Mouse (Mus musculus) hindbrain, embryonic 10.5 days (tissue): ENCODE measurements around the gene Lrrc74a. TPM values are rescaled to one million over a fixed set of nuclear protein-coding genes. Genes with fewer than 3 reads are reported as not detected.

Experiments used
- DNase-seq: peaks from one replicate; pipeline ENCODE4 v3.0.0-alpha.2; 2017; ENCODE audit warnings: low spot score
- H3K27ac ChIP-seq: fragments of 300-500 bp; sonication (generic); 2 replicates; pipeline ENCODE4 v1.5.1; 2016; ENCODE audit warnings: mild to moderate bottlenecking, moderate library complexity
- H3K27me3 ChIP-seq: fragments of 300-500 bp; sonication (generic); 2 replicates; pipeline ENCODE4 v1.6.1; 2016; ENCODE audit warnings: mild to moderate bottlenecking; ENCODE audit not compliant: poor library complexity, insufficient read depth, severe bottlenecking
- H3K36me3 ChIP-seq: fragments of 300-500 bp; sonication (generic); 2 replicates; pipeline ENCODE4 v1.6.1; 2016; ENCODE audit warnings: mild to moderate bottlenecking, moderate library complexity
- H3K4me1 ChIP-seq: fragments of 300-500 bp; sonication (generic); replicated peaks from 2 replicates; pipeline ENCODE4 v1.6.1; 2016; ENCODE audit warnings: mild to moderate bottlenecking
- H3K4me3 ChIP-seq: fragments of 300-500 bp; sonication (generic); 2 replicates; pipeline ENCODE4 v1.5.1; 2016; ENCODE audit warnings: mild to moderate bottlenecking, moderate library complexity
- H3K9me3 ChIP-seq: fragments of 300-500 bp; sonication (generic); 2 replicates; pipeline ENCODE4 v1.6.1; 2016; ENCODE audit warnings: mild to moderate bottlenecking, moderate library complexity
- WGBS: fragments of 180-500 bp; shearing (Covaris S2); methylation state at CpG from one replicate; pipeline ENCODE4 v1.1.7; 2016; 5-methylcytosine and 5-hydroxymethylcytosine counted together
- polyA plus RNA-seq: library from polyadenylated mRNA; unstranded; fragments of >200 nt; fragmentation: Nextera tagmentation; extraction: Ambion mirVana; gene quantifications from 2 replicates; pipeline ENCODE4 v1.2.1, GENCODE M21; 2016

Lrrc74a gene
- polyA plus RNA-seq = not detected in 2 replicates

DNA sequence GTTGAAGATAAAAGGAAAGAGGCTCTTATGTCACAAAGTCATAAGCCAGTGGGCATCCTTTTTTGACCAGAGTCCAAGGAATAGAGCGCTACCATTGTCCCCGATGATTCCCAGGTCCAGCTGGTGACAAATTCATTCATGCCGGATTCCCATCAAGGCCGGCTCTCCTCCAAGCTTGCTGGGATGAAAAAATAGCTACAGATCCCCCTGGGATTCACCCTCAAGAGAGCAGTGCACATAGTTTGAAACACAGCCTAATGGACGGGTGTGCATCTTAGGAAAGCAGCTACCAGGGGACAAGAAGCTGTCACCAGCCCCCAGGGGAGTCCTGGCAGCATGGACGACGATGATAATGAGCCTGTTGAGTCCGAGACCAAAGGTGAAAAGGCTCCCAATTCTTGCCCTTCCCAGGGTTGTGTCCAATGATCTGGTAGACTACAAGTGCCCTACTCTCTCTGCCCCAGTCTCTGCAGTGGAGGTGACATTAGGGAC, at the start of gene Lrrc74a:
Gene Lrrc74a, plus strand, starts transcription at position 51 of the 492 bp plus-strand sequence.
- H3K9me3 ChIP-seq = no peaks in the 10 kb centered on the region
- 86% methylated on average over 8 of the region's 8 CpGs for WGBS

DNA sequence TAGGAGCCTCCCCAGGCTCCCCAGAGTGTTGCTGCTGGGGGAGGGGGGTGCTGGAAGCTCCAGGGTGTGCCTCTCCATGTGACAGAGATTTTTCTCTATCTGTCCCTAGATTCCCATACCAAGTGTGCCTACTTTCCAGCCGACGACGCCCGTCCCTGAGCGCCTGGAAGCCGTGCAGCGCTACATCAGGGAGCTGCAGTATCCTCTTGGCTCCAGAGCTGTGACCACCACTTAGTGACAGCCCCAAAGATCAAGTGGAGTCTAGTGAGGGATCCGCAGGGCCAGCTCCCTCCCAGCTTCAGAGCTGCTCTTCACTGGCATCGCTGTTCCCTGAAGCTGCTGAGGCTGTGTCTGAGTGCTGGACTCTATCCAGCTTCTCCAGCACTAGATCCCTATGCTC, 48.9 kb upstream of the Lrrc74a start:
- Histone ChIP-seq H3K4me3 (no peak overlapping the region), H3K27me3 (no peaks in the 10 kb centered on the region), H3K9me3 (no peaks in the 10 kb centered on the region), H3K27ac (peak overlapping the region; percentile 56; the same call in 1 of the 2 replicates), H3K36me3 (peaks cover 79% of the 10 kb centered on the region), H3K4me1 (peaks cover 62% of the 10 kb centered on the region)
- DNase-seq = no peak
- WGBS = 74% methylated on average over 9 of the region's 9 CpGs

More for the DNA sequence above, at the start of gene Lrrc74a:
- no peaks in the 10 kb centered on the region for H3K27me3 ChIP-seq
- H3K36me3 ChIP-seq = no peaks in the 10 kb centered on the region
- DNase-seq = no peak
- no peak within 1 kb of the TSS for H3K4me3 ChIP-seq
- no peaks in the 10 kb centered on the region for H3K4me1 ChIP-seq
- no peak within 1 kb of the TSS for H3K27ac ChIP-seq

- WGBS = 61% methylated on average over 13 of the region's 13 CpGs
- no peaks in the 10 kb centered on the region for H3K27me3 ChIP-seq
- H3K4me1 ChIP-seq = peaks cover 50% of the 10 kb centered on the region
- DNase-seq = no peak
- H3K27ac ChIP-seq = no peak overlapping the region
- no peak overlapping the region for H3K4me3 ChIP-seq
- no peaks in the 10 kb centered on the region for H3K9me3 ChIP-seq
- peaks cover 92% of the 10 kb centered on the region for H3K36me3 ChIP-seq
Observed at GRCm38 (mm10) chr12:86686551-86687330, 47.4 kb upstream of the Lrrc74a start.

DNA sequence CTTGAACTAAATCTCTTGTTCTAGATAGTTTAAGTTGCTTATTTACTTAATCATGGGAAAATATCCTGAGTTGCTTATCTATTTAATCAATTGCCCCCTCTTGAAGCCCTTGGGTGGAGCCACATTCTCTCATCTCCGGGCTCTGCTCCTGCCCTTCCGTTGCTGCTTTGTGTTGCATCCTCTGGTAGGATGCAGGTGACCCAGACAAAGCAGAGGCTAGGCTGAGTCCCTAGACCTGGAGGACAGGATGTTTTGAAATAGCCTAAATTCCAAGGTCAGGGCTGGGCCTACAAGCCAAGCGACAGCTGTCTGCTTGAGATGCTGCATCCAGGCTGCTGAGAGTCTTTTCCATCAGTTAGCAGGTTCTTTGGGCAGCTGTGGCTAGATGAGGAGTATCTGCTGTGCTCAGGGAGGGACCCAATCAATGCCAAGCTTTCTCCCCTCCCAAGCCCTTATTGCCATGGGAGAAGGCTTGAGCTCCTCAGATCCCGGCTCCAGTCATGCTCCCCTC, 46.7 kb upstream of the Lrrc74a start:
- H3K27me3 ChIP-seq = no peaks in the 10 kb centered on the region
- no peaks in the 10 kb centered on the region for H3K9me3 ChIP-seq
- H3K27ac ChIP-seq = peak overlapping the region; percentile 59
- no peak for DNase-seq
- peaks cover 98% of the 10 kb centered on the region for H3K36me3 ChIP-seq
- WGBS = 83% methylated on average over 4 of the region's 4 CpGs
- H3K4me3 ChIP-seq = no peak overlapping the region
- peaks cover 42% of the 10 kb centered on the region for H3K4me1 ChIP-seq

DNA sequence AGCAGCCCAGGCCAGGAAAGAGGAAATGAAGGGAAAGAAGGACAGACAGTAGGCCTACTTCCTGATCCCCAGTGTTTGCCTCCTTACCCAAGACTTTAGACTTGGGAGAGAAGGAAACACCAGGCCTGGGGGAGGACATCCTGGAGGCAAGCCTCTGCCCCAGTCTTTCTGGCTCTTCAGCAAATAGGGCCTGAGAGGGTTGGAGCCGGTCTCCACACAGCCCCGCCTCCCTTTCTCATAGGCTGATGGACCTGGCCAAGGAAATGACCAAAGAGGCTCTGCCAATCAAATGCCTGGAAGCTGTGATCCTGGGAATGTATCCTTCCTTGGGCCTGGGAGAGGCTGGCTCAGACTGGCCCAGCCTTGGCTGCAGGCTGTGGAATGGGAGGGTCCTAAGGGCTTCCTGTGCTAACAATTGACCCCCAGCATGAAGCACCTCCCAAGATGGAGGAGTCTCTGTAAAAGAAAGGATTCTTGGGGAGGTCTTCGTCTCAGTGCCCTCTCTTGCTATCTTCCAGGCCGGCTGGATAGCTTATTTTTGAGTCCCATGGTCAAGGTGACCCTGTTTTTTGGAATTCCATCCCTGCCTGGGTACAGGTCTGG, 46.1 kb upstream of the Lrrc74a start:
- DNase-seq = no peak
- H3K36me3 ChIP-seq = peaks cover 98% of the 10 kb centered on the region
- no peaks in the 10 kb centered on the region for H3K9me3 ChIP-seq
- no peaks in the 10 kb centered on the region for H3K27me3 ChIP-seq
- 85% methylated on average over 4 of the region's 4 CpGs for WGBS
- peaks cover 36% of the 10 kb centered on the region for H3K4me1 ChIP-seq
- no peak overlapping the region for H3K4me3 ChIP-seq
- peak overlapping the region; percentile 59 for H3K27ac ChIP-seq

GRCm38 (mm10) chr12:86688917-86689316, 45.3 kb upstream of the Lrrc74a start:
- H3K36me3 ChIP-seq = peaks cover 95% of the 10 kb centered on the region
- 95% methylated on average over 27 of the region's 27 CpGs for WGBS
- peaks cover 29% of the 10 kb centered on the region for H3K4me1 ChIP-seq

DNA sequence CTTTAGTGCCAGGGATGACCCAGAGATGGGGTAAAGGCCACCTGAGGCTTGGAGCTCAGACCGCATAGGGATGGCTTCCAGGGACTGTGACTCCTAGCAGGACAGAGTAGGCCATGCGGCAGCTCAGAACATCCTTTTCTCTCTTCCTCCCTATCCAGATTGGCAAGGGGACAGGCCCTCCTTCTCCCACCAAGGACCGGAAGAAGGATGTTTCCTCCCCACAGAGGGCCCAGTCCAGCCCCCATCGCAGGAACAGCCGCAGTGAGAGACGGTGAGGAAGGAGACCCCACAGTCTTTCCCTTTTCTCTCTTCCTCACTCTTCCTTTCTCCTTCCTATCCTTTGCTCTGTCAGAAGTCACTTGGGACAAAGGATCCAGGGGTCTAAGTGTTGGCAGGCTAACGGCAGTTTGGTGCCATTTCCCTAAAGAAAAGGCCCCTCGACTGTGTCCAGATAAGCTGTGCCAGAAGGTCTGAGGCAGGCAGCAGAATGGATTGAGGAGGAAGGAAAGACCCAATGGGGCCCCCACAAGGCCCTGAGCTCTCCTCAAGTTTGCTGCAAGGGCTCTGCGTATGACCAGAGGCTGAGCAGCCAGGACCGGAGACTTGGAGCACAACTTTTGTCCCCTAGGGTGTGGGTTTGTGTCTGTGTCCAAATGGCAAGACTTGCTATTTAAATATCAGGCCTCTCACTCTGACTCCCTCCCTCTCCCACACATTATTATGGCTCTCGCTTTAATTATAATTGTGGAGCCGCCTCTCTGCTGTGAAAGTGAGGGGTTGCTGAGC, 43.3 kb upstream of the Lrrc74a start:
- WGBS = 91% methylated on average over 12 of the region's 12 CpGs
- Histone ChIP-seq H3K4me1 (peaks cover 34% of the 10 kb centered on the region), H3K36me3 (peaks cover 95% of the 10 kb centered on the region), H3K27ac (peak overlapping the region; percentile 41; the same call in 1 of the 2 replicates), H3K4me3 (no peak overlapping the region), H3K27me3 (no peaks in the 10 kb centered on the region), H3K9me3 (no peaks in the 10 kb centered on the region)
- DNase-seq = no peak

More at GRCm38 (mm10) chr12:86688917-86689316, 45.3 kb upstream of the Lrrc74a start:
- no peak overlapping the region for H3K27ac ChIP-seq
- H3K9me3 ChIP-seq = no peaks in the 10 kb centered on the region
- no peak for DNase-seq
- H3K27me3 ChIP-seq = no peaks in the 10 kb centered on the region
- H3K4me3 ChIP-seq = no peak overlapping the region

- peaks cover 94% of the 10 kb centered on the region for H3K36me3 ChIP-seq
Observed at GRCm38 (mm10) chr12:86692471-86693356, 41.5 kb upstream of the Lrrc74a start.

DNA sequence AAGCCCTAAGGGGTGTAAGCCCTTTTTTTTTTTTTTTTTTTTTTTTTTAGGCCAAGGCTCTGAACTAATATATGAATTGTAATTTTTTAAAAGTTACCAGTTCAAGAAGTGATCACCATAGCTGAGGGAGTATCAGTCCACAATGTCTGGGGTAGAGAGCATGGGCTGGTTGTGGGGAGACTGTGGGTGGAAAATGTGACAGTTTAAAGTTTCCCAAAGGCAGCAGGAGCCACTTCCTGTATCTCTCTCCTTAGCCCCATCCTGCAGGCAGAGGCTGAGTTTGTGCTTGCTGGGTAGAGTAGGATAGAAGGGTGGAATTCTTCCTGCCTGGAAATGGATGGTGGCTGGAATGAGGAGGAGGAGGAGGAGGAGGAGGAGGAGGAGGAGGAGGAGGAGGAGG, 40.8 kb upstream of the Lrrc74a start:
- peaks cover 87% of the 10 kb centered on the region for H3K36me3 ChIP-seq
- H3K4me3 ChIP-seq = no peak overlapping the region
- peaks cover 18% of the 10 kb centered on the region for H3K4me1 ChIP-seq
- H3K27ac ChIP-seq = no peak overlapping the region
- no peaks in the 10 kb centered on the region for H3K9me3 ChIP-seq
- DNase-seq = no peak
- H3K27me3 ChIP-seq = no peaks in the 10 kb centered on the region

More at GRCm38 (mm10) chr12:86692471-86693356, 41.5 kb upstream of the Lrrc74a start:
- DNase-seq = no peak
- Histone ChIP-seq H3K27ac (peak overlapping the region; percentile 54; the same call in 1 of the 2 replicates), H3K4me3 (no peak overlapping the region), H3K27me3 (no peaks in the 10 kb centered on the region), H3K4me1 (peaks cover 19% of the 10 kb centered on the region), H3K9me3 (no peaks in the 10 kb centered on the region)
- WGBS = 76% methylated on average over 5 of the region's 5 CpGs

DNA sequence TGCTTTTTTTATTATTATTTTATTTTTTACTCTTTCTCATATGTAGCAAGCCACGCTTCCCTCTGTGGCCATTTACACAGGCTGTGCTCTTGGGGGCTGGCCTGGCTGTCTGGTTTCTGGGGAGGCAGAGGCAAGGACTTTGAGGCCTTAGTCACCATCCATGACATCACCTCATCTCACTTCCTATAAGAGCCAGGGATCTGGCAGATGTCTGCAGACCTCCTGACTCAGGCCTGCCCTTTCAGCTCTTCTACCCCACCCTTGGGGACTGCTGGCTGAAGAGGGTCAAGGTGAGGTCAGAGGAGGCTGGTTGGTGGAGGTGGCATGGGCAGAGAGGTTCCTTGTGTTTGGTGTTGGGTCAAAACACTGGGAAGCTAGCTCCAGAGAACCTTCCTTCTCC, 39.7 kb upstream of the Lrrc74a start:
- DNase-seq = no peak
- H3K4me3 ChIP-seq = no peak overlapping the region
- peak overlapping the region; percentile 40; the same call in 1 of the 2 replicates for H3K27ac ChIP-seq
- no peaks in the 10 kb centered on the region for H3K27me3 ChIP-seq
- peaks cover 76% of the 10 kb centered on the region for H3K36me3 ChIP-seq
- WGBS = 88% methylated on average over 1 of the region's 1 CpGs
- no peaks in the 10 kb centered on the region for H3K9me3 ChIP-seq
- H3K4me1 ChIP-seq = peaks cover 28% of the 10 kb centered on the region

DNA sequence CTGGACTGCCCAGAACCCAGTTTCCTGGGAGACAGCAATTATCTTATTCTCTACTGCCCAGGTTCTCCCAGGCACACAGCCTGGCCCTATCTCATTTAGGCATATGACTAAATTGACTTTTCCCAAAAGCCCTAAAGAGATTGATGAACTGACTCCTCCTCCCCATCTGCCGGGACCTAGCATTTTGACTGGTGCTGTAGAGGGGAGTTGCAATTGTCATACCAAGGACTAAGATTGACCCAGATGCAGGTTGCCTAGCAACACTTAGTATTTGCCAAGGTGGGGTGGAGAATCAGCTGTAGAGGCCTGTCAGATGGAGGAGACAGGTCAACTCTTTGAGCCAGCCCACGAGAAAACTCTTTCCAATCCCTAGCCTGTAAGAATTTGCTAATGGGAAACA, 36.2 kb upstream of the Lrrc74a start:
- peaks cover 49% of the 10 kb centered on the region for H3K36me3 ChIP-seq
- no peaks in the 10 kb centered on the region for H3K9me3 ChIP-seq
- WGBS = 72% methylated on average over 2 of the region's 2 CpGs
- H3K27ac ChIP-seq = peak overlapping the region; percentile 83; the same call in 1 of the 2 replicates
- no peaks in the 10 kb centered on the region for H3K27me3 ChIP-seq
- DNase-seq = no peak
- H3K4me3 ChIP-seq = no peak overlapping the region
- peaks cover 58% of the 10 kb centered on the region for H3K4me1 ChIP-seq

DNA sequence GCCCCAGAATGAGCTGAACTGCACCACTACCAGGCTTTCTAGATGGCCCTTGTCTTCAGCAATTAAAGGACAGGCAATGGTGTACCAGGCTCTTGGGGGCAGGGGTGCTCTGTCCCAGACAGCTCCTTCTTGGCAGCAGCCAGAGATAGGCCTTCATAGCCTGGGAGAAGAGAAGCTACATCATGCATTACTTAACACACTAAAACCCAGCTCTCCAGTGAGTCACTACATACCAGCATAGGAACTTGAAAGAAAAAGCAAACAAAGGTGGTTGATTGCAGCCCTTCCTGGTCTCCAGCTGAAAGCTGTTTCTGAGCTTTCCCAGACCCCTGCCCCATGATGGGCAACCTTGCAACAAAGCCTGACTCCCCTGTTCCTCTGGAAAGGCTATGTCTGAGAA, 35.6 kb upstream of the Lrrc74a start:
- H3K27me3 ChIP-seq = no peaks in the 10 kb centered on the region
- peaks cover 52% of the 10 kb centered on the region for H3K36me3 ChIP-seq
- no peaks in the 10 kb centered on the region for H3K9me3 ChIP-seq
- 0 out of 2 replicates have a peak overlapping the region, but pooled peaks have one; percentile 21 for H3K4me3 ChIP-seq
- peaks cover 58% of the 10 kb centered on the region for H3K4me1 ChIP-seq
- DNase-seq = no peak
- peak overlapping the region; percentile 83 for H3K27ac ChIP-seq
